Mouse (Mus musculus): ENCODE data around the gene Cdk5r2.

DNA sequence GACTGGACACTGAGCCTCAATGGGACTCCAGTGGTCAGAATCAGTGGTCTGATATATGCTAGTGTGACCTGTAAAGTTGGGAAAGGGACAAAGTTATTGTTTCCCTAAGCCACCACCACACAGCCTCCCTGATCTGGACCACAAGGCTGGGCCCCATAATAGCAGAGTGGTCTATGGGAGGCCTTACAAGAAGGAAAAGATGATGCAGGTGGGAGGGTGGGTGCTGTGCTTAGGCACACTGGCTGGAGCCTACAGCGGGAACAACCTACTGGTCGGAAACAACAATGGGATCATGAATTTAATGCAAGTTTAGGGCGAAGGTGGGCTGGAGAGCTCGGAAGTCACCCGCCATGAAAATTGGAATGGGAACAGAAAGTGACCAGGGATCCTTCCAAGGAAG lies 48.9 kb upstream of the Cdk5r2 start:
- TF ChIP-seq CTCF (IDR thresholded peaks at IDR 0.05; ENCODE audit: low read depth, low read length) (no peak), EP300 (IDR thresholded peaks at IDR 0.05; ENCODE audit: insufficient read depth, low read depth, low read length) (no peak)
